Mouse (Mus musculus) adrenal gland, postnatal 25 days (tissue): Measurements from ENCODE around the gene Zcwpw1. TPM values are rescaled to one million over a fixed set of nuclear protein-coding genes. Genes with fewer than 3 reads are reported as not detected.

Experiments
- DNase-seq: peaks from one replicate; pipeline ENCODE4 v3.0.0; 2021; ENCODE audit warnings: mixed read lengths
- total RNA-seq: library from RNA; stranded (reverse); gene quantifications from 2 replicates; pipeline ENCODE4 v1.2.3, GENCODE M21; 2021

The Zcwpw1 gene
- total RNA-seq, 1 experiment from 2014 or later: 3.6 TPM

- DNase-seq: peak; percentile 59
These were observed 2.2 kb upstream of the Zcwpw1 start for GRCm38 (mm10) chr5:137785164-137786031.

- DNase-seq: peak; percentile 99
These were observed 1.3 kb upstream of the Zcwpw1 start for GRCm38 (mm10) chr5:137786109-137786942.

GRCm38 (mm10) chr5:137788171-137788570 lies 573 bp downstream of the Zcwpw1 start:
- peak; percentile 8 for DNase-seq

- DNase-seq: no peak
These were observed 1.4 kb downstream of the Zcwpw1 start for GRCm38 (mm10) chr5:137788946-137789531.

- no peak for DNase-seq
These were observed 4.0 kb downstream of the Zcwpw1 start for GRCm38 (mm10) chr5:137791553-137791952.

- DNase-seq: no peak
These were observed 9.0 kb downstream of the Zcwpw1 start for GRCm38 (mm10) chr5:137796606-137797005.

GRCm38 (mm10) chr5:137800917-137801316 lies 13.3 kb downstream of the Zcwpw1 start:
- no peak for DNase-seq

GRCm38 (mm10) chr5:137806158-137806557 lies 18.6 kb downstream of the Zcwpw1 start:
- DNase-seq: no peak

GRCm38 (mm10) chr5:137808316-137808715 lies 20.7 kb downstream of the Zcwpw1 start:
- no peak for DNase-seq

- no peak for DNase-seq
These were observed 30.0 kb downstream of the Zcwpw1 start for GRCm38 (mm10) chr5:137817466-137818222.

- DNase-seq: no peak
These were observed 34.5 kb downstream of the Zcwpw1 start for GRCm38 (mm10) chr5:137822126-137822525.

- no peak for DNase-seq
These were observed 35.0 kb downstream of the Zcwpw1 start for GRCm38 (mm10) chr5:137822602-137823001.

- DNase-seq: no peak
These were observed 36.0 kb downstream of the Zcwpw1 start for GRCm38 (mm10) chr5:137823455-137824045.

GRCm38 (mm10) chr5:137825030-137825429 lies 37.4 kb downstream of the Zcwpw1 start:
- DNase-seq: no peak

GRCm38 (mm10) chr5:137825971-137826370 lies 38.4 kb downstream of the Zcwpw1 start:
- no peak for DNase-seq

- no peak for DNase-seq
These were observed 38.8 kb downstream of the Zcwpw1 start for GRCm38 (mm10) chr5:137826421-137826820.

- no peak for DNase-seq
These were observed 41.1 kb downstream of the Zcwpw1 start for GRCm38 (mm10) chr5:137828694-137829093.

GRCm38 (mm10) chr5:137830238-137830637 lies 42.6 kb downstream of the Zcwpw1 start:
- DNase-seq: no peak

- no peak for DNase-seq
These were observed 43.5 kb downstream of the Zcwpw1 start for GRCm38 (mm10) chr5:137831106-137831505.

- no peak for DNase-seq
These were observed 43.9 kb downstream of the Zcwpw1 start for GRCm38 (mm10) chr5:137831506-137831905.

- DNase-seq: no peak
These were observed 45.9 kb downstream of the Zcwpw1 start for GRCm38 (mm10) chr5:137833500-137833899.
